Mouse (Mus musculus) liver, embryonic 15.5 days (tissue): ENCODE results near the gene Olfr729. TPM values are rescaled to one million over a fixed set of nuclear protein-coding genes. Genes with fewer than 3 reads are reported as not detected.

ENCODE experiments used
- ATAC-seq: fragments of 200-750 bp; cut with Nextera tagmentation; 2 replicates; pipeline ENCODE4 v1.8.0; 2017; ENCODE audit warnings: moderate number of reproducible peaks, mild to moderate bottlenecking, moderate library complexity; ENCODE audit not compliant: insufficient read depth
- H3K27ac ChIP-seq: fragments of 300-500 bp; sonication (generic); replicated peaks from 2 replicates; pipeline ENCODE4 v1.5.1; 2015; ENCODE audit warnings: mild to moderate bottlenecking, inconsistent platforms
- H3K27me3 ChIP-seq: fragments of 300-500 bp; sonication (generic); 2 replicates; pipeline ENCODE4 v1.6.1; 2015; ENCODE audit warnings: mild to moderate bottlenecking, inconsistent platforms
- H3K36me3 ChIP-seq: fragments of 300-500 bp; sonication (generic); replicated peaks from 2 replicates; pipeline ENCODE4 v1.6.1; 2015; ENCODE audit warnings: moderate library complexity, mild to moderate bottlenecking, inconsistent platforms
- H3K4me1 ChIP-seq: fragments of 300-500 bp; sonication (generic); replicated peaks from 2 replicates; pipeline ENCODE4 v1.6.1; 2015; ENCODE audit warnings: inconsistent platforms
- H3K4me2 ChIP-seq: fragments of 300-500 bp; sonication (generic); 2 replicates; pipeline ENCODE4 v1.6.1; 2015; ENCODE audit warnings: moderate library complexity, mild to moderate bottlenecking, inconsistent platforms
- H3K4me3 ChIP-seq: fragments of 300-500 bp; sonication (generic); replicated peaks from 2 replicates; pipeline ENCODE4 v1.5.1; 2015; ENCODE audit warnings: mild to moderate bottlenecking, inconsistent platforms
- H3K9ac ChIP-seq: fragments of 300-500 bp; sonication (generic); 2 replicates; pipeline ENCODE4 v1.6.1; 2015; ENCODE audit warnings: moderate library complexity, mild to moderate bottlenecking, inconsistent platforms
- H3K9me3 ChIP-seq: fragments of 300-500 bp; sonication (generic); replicated peaks from 2 replicates; pipeline ENCODE4 v1.6.1; 2016; ENCODE audit warnings: inconsistent platforms
- WGBS: fragments of 180-500 bp; shearing (Covaris S2); methylation state at CpG from one replicate; pipeline ENCODE4 v1.1.7; 2015; ENCODE audit warnings: mixed read lengths; ENCODE audit not compliant: insufficient replicate concordance; 5-methylcytosine and 5-hydroxymethylcytosine counted together
- polyA plus RNA-seq: library from polyadenylated mRNA; unstranded; fragments of >200 nt; fragmentation: Nextera tagmentation; extraction: Ambion mirVana; gene quantifications from 2 replicates; pipeline ENCODE4 v1.2.1, GENCODE M21; 2015

The Olfr729 gene
- polyA plus RNA-seq, result not detected in 2 replicates

- Histone ChIP-seq H3K27ac (no peak within 1 kb of the TSS), H3K9me3 (no peaks in the 10 kb centered on the region), H3K4me1 (no peaks in the 10 kb centered on the region), H3K9ac (no peak within 1 kb of the TSS), H3K4me2 (no peak within 1 kb of the TSS), H3K36me3 (no peaks in the 10 kb centered on the region), H3K27me3 (no peaks in the 10 kb centered on the region), H3K4me3 (no peak within 1 kb of the TSS)
- no peak for ATAC-seq
These were observed at the start of gene Olfr729 for GRCm38 (mm10) chr14:50152810-50153209. Gene Olfr729 (minus strand): TSS chr14:50152910.

GRCm38 (mm10) chr14:50188098-50188497 is 35.4 kb upstream of the Olfr729 start, which contains the start of gene Olfr730:
Gene Olfr730 (minus strand): TSS chr14:50188198.
- Histone ChIP-seq H3K4me2 (no peak within 1 kb of the TSS), H3K4me3 (no peak within 1 kb of the TSS), H3K4me1 (no peaks in the 10 kb centered on the region), H3K27me3 (no peaks in the 10 kb centered on the region), H3K36me3 (no peaks in the 10 kb centered on the region), H3K27ac (no peak within 1 kb of the TSS), H3K9ac (no peak within 1 kb of the TSS), H3K9me3 (no peaks in the 10 kb centered on the region)
- no peak for ATAC-seq
- WGBS, result 39% methylated on average over 1 of the region's 1 CpGs

DNA sequence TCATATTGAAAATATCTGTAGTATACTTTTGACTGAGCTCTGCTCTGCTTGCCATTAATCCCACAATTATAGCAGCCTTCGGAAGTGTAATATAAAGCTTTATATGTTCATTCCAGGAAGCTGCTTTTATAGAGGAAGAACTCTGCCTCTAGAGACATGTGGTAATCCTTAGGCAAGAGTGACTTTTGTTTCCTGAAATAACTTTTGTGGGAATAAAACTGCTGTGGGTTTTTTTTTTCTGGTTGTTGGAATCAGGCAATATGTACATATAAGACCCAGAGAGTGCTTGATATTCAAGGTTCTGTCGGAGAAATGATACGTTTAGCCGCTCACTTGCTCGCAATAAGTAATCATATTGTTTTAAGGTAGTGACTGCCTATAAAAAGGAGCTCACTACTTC is 10.1 kb downstream of the Olfr729 start, which contains the start of gene Olfr728:
TSS of gene Olfr728 (minus strand) at position 101 of the 400 bp plus-strand sequence.
- Histone ChIP-seq H3K36me3 (no peaks in the 10 kb centered on the region), H3K27ac (no peak within 1 kb of the TSS), H3K27me3 (no peaks in the 10 kb centered on the region), H3K4me3 (no peak within 1 kb of the TSS), H3K4me1 (no peaks in the 10 kb centered on the region), H3K9me3 (no peaks in the 10 kb centered on the region), H3K4me2 (no peak within 1 kb of the TSS), H3K9ac (no peak within 1 kb of the TSS)
- 72% methylated on average over 5 of the region's 5 CpGs for WGBS
- no peak for ATAC-seq

GRCm38 (mm10) chr14:50122886-50123285 is 29.8 kb downstream of the Olfr729 start, which contains the start of gene Olfr727:
Gene Olfr727 (plus strand): TSS chr14:50123186.
- Histone ChIP-seq H3K9me3 (no peaks in the 10 kb centered on the region), H3K9ac (no peak within 1 kb of the TSS), H3K27me3 (no peaks in the 10 kb centered on the region), H3K27ac (no peak within 1 kb of the TSS), H3K4me3 (no peak within 1 kb of the TSS), H3K4me2 (no peak within 1 kb of the TSS), H3K4me1 (no peaks in the 10 kb centered on the region), H3K36me3 (no peaks in the 10 kb centered on the region)
- ATAC-seq, result no peak
- 53% methylated on average over 1 of the region's 1 CpGs for WGBS

Other genes starting within 250 kb of the Olfr729 start
- not detected in 2 replicates for gene Olfr723, start 221.1 kb downstream of the Olfr729 start, polyA plus RNA-seq
- not detected in 2 replicates for gene Olfr724, start 189.6 kb downstream of the Olfr729 start, polyA plus RNA-seq
- not detected in 2 replicates for gene Olfr725, start 112.5 kb downstream of the Olfr729 start, polyA plus RNA-seq
- not detected in 2 replicates for gene Olfr726, start 62.0 kb downstream of the Olfr729 start, polyA plus RNA-seq
- not detected in 2 replicates for gene Olfr727, start 29.7 kb downstream of the Olfr729 start, polyA plus RNA-seq
- gene Olfr728, start 10.2 kb downstream of the Olfr729 start, polyA plus RNA-seq, result not detected in 2 replicates
- not detected in 2 replicates for gene Olfr730, start 35.3 kb upstream of the Olfr729 start, polyA plus RNA-seq
- gene Olfr731, start 89.0 kb upstream of the Olfr729 start, polyA plus RNA-seq, result not detected in 2 replicates
- gene Olfr732, start 131.3 kb upstream of the Olfr729 start, polyA plus RNA-seq, result not detected in 2 replicates
- not detected in 2 replicates for gene Olfr733, start 148.6 kb upstream of the Olfr729 start, polyA plus RNA-seq
- gene Olfr734, start 173.9 kb upstream of the Olfr729 start, polyA plus RNA-seq, result not detected in 2 replicates
- not detected in 2 replicates for gene Olfr735, start 196.0 kb upstream of the Olfr729 start, polyA plus RNA-seq
- 0.03 TPM in 1 of 2 replicates, not detected in the other for gene Tlr11, start 205.0 kb upstream of the Olfr729 start, polyA plus RNA-seq
- gene Olfr736, start 228.3 kb upstream of the Olfr729 start, polyA plus RNA-seq, result not detected in 2 replicates